Mouse (Mus musculus) neural tube, embryonic 14.5 days (tissue): ENCODE measurements at regions not wholly inside any gene's neighbourhood (a gene's known extent, or its start where the extent isn't known, plus 50 kb on each side); places are given as distances from the start of the nearest gene placed in this dataset.

Experiments
- ATAC-seq: fragments of 200-750 bp; cut with Nextera tagmentation; 2 replicates; pipeline ENCODE4 v1.8.0; 2017; ENCODE audit warnings: low read depth, mild to moderate bottlenecking, moderate TSS enrichment, moderate library complexity
- H3K27ac ChIP-seq: fragments of 300-500 bp; sonication (generic); 2 replicates; pipeline ENCODE4 v1.5.1; 2014; ENCODE audit warnings: low read depth, mild to moderate bottlenecking, control low read depth, low read length, moderate library complexity, mixed read lengths
- H3K27me3 ChIP-seq: fragments of 300-500 bp; sonication (generic); 2 replicates; pipeline ENCODE4 v1.6.1; 2014; ENCODE audit warnings: low read length; ENCODE audit not compliant: control insufficient read depth, insufficient read depth
- H3K36me3 ChIP-seq: fragments of 300-500 bp; sonication (generic); 2 replicates; pipeline ENCODE4 v1.6.1; 2014; ENCODE audit warnings: low read length, mixed read lengths; ENCODE audit not compliant: control insufficient read depth, insufficient read depth
- H3K4me1 ChIP-seq: fragments of 300-500 bp; sonication (generic); 2 replicates; pipeline ENCODE4 v1.6.1; 2014; ENCODE audit warnings: low read length; ENCODE audit not compliant: control insufficient read depth, insufficient read depth
- H3K4me2 ChIP-seq: fragments of 300-500 bp; sonication (generic); 2 replicates; pipeline ENCODE4 v1.6.1; 2014; ENCODE audit warnings: mild to moderate bottlenecking, low read depth, low read length, control low read depth
- H3K4me3 ChIP-seq: fragments of 300-500 bp; sonication (generic); 2 replicates; pipeline ENCODE4 v1.5.1; 2014; ENCODE audit warnings: low read depth, low read length, control low read depth, mixed read lengths
- H3K9ac ChIP-seq: fragments of 300-500 bp; sonication (generic); replicated peaks from 2 replicates; pipeline ENCODE4 v1.6.1; 2014; ENCODE audit warnings: low read depth, mild to moderate bottlenecking, control low read depth, low read length, mixed read lengths
- H3K9me3 ChIP-seq: fragments of 300-500 bp; sonication (generic); 2 replicates; pipeline ENCODE4 v1.6.1; 2016; ENCODE audit warnings: low read length; ENCODE audit not compliant: control insufficient read depth
- WGBS: fragments of 180-500 bp; shearing (Covaris S2); extraction: QIAGEN DNeasy Blood & Tissue Kit; methylation state at CpG from one replicate; pipeline ENCODE4 v1.1.7; 2014; 5-methylcytosine and 5-hydroxymethylcytosine counted together

GRCm38 (mm10) chr1:97555565-97555955, 106.3 kb downstream of the D1Ertd622e start:
- Histone ChIP-seq H3K9me3 (no peaks in the 10 kb centered on the region), H3K4me3 (no peak overlapping the region), H3K4me2 (no peak overlapping the region), H3K4me1 (no peaks in the 10 kb centered on the region), H3K27ac (no peak overlapping the region), H3K27me3 (no peaks in the 10 kb centered on the region), H3K9ac (no peak overlapping the region), H3K36me3 (no peaks in the 10 kb centered on the region)
- no peak for ATAC-seq
- WGBS, result 95% methylated on average over 1 of the region's 1 CpGs

- Histone ChIP-seq H3K27me3 (no peaks in the 10 kb centered on the region), H3K4me1 (no peaks in the 10 kb centered on the region), H3K9me3 (no peaks in the 10 kb centered on the region), H3K4me2 (no peak overlapping the region), H3K4me3 (no peak overlapping the region), H3K27ac (no peak overlapping the region), H3K9ac (no peak overlapping the region), H3K36me3 (no peaks in the 10 kb centered on the region)
- no peak for ATAC-seq
- 63% methylated on average over 6 of the region's 6 CpGs for WGBS
These were observed 106.8 kb downstream of the D1Ertd622e start for GRCm38 (mm10) chr1:97554936-97555564.

GRCm38 (mm10) chr1:97553485-97554474, 108.1 kb downstream of the D1Ertd622e start:
- H3K27ac ChIP-seq, result no peak overlapping the region
- no peaks in the 10 kb centered on the region for H3K36me3 ChIP-seq
- H3K9ac ChIP-seq, result no peak overlapping the region
- no peaks in the 10 kb centered on the region for H3K4me1 ChIP-seq
- ATAC-seq, result peak; percentile 97
- no peak overlapping the region for H3K4me3 ChIP-seq
- no peaks in the 10 kb centered on the region for H3K9me3 ChIP-seq
- WGBS, result 52% methylated on average over 8 of the region's 8 CpGs
- H3K4me2 ChIP-seq, result no peak overlapping the region
- no peaks in the 10 kb centered on the region for H3K27me3 ChIP-seq

- Histone ChIP-seq H3K4me2 (no peak overlapping the region), H3K4me1 (no peaks in the 10 kb centered on the region), H3K27ac (no peak overlapping the region), H3K9me3 (no peaks in the 10 kb centered on the region), H3K36me3 (no peaks in the 10 kb centered on the region), H3K4me3 (no peak overlapping the region), H3K27me3 (no peaks in the 10 kb centered on the region), H3K9ac (no peak overlapping the region)
- no peak for ATAC-seq
- WGBS, result 85% methylated on average over 2 of the region's 2 CpGs
These were observed 109.0 kb downstream of the D1Ertd622e start for GRCm38 (mm10) chr1:97552886-97553285.

GRCm38 (mm10) chr1:97541162-97541493, 120.7 kb downstream of the D1Ertd622e start:
- Histone ChIP-seq H3K4me1 (0 out of 2 replicates have a peak, but pooled peaks cover 7% of the 10 kb centered on the region), H3K4me2 (no peak overlapping the region), H3K36me3 (no peaks in the 10 kb centered on the region), H3K27ac (no peak overlapping the region), H3K9me3 (no peaks in the 10 kb centered on the region), H3K4me3 (no peak overlapping the region), H3K9ac (no peak overlapping the region), H3K27me3 (no peaks in the 10 kb centered on the region)
- ATAC-seq, result 0 out of 2 replicates have a peak, but pooled peaks have one; percentile 50

- no peak overlapping the region for H3K27ac ChIP-seq
- no peaks in the 10 kb centered on the region for H3K9me3 ChIP-seq
- 16% methylated on average over 16 of the region's 16 CpGs for WGBS
These were observed 121.3 kb downstream of the D1Ertd622e start for GRCm38 (mm10) chr1:97540291-97541161.

GRCm38 (mm10) chr1:97496915-97497314, 165.0 kb downstream of the D1Ertd622e start:
- Histone ChIP-seq H3K4me3 (no peak overlapping the region), H3K4me2 (no peak overlapping the region), H3K9ac (no peak overlapping the region), H3K9me3 (no peaks in the 10 kb centered on the region), H3K27ac (no peak overlapping the region), H3K36me3 (no peaks in the 10 kb centered on the region), H3K4me1 (no peaks in the 10 kb centered on the region), H3K27me3 (no peaks in the 10 kb centered on the region)
- 82% methylated on average over 1 of the region's 1 CpGs for WGBS
- ATAC-seq, result no peak

More at GRCm38 (mm10) chr1:97540291-97541161, 121.3 kb downstream of the D1Ertd622e start:
- Histone ChIP-seq H3K27me3 (no peaks in the 10 kb centered on the region), H3K36me3 (no peaks in the 10 kb centered on the region), H3K4me2 (0 out of 2 replicates have a peak overlapping the region, but pooled peaks have one; percentile 11), H3K4me1 (0 out of 2 replicates have a peak, but pooled peaks cover 7% of the 10 kb centered on the region), H3K9ac (no peak overlapping the region), H3K4me3 (no peak overlapping the region)
- peak; percentile 91 for ATAC-seq

- Histone ChIP-seq H3K9me3 (no peaks in the 10 kb centered on the region), H3K36me3 (no peaks in the 10 kb centered on the region), H3K9ac (no peak overlapping the region), H3K4me2 (no peak overlapping the region), H3K27ac (no peak overlapping the region), H3K27me3 (no peaks in the 10 kb centered on the region), H3K4me3 (no peak overlapping the region), H3K4me1 (no peaks in the 10 kb centered on the region)
- ATAC-seq, result no peak
- WGBS, result 64% methylated on average over 2 of the region's 2 CpGs
These were observed 182.0 kb downstream of the D1Ertd622e start for GRCm38 (mm10) chr1:97479921-97480320.
